Mouse (Mus musculus) cerebellum, adult (tissue): ENCODE data around the gene Slc36a3.

ENCODE experiments used
- ATAC-seq: cut with Nextera tagmentation; 2 replicates; pipeline ENCODE4 v1.9.2; 2017; ENCODE audit warnings: mild to moderate bottlenecking, moderate library complexity, mixed read lengths; ENCODE audit not compliant: insufficient number of reproducible peaks, low FRiP score, low TSS enrichment

The Slc36a3 gene

GRCm38 (mm10) chr11:55151608-55152007 lies at the start of gene Slc36a3:
Gene Slc36a3 (minus strand): TSS chr11:55151708.
- no peak for ATAC-seq

GRCm38 (mm10) chr11:55197740-55198510 lies 46.4 kb upstream of the Slc36a3 start:
- no peak for ATAC-seq

- no peak for ATAC-seq
Observed at GRCm38 (mm10) chr11:55197086-55197485, 45.6 kb upstream of the Slc36a3 start.

GRCm38 (mm10) chr11:55190216-55190615 lies 38.7 kb upstream of the Slc36a3 start:
- no peak for ATAC-seq

GRCm38 (mm10) chr11:55187777-55188176 lies 36.3 kb upstream of the Slc36a3 start:
- ATAC-seq: no peak

- no peak for ATAC-seq
Observed at GRCm38 (mm10) chr11:55187292-55187691, 35.8 kb upstream of the Slc36a3 start.

- ATAC-seq: peak; percentile 92
Observed at GRCm38 (mm10) chr11:55184733-55185291, 33.3 kb upstream of the Slc36a3 start, which contains the start of gene Slc36a2. Gene Slc36a2 (minus strand): TSS chr11:55185077.

- ATAC-seq: no peak
Observed at GRCm38 (mm10) chr11:55184246-55184645, 32.7 kb upstream of the Slc36a3 start.

- no peak for ATAC-seq
Observed at GRCm38 (mm10) chr11:55183124-55183523, 31.6 kb upstream of the Slc36a3 start.

- ATAC-seq: no peak
Observed at GRCm38 (mm10) chr11:55179856-55180255, 28.3 kb upstream of the Slc36a3 start.

GRCm38 (mm10) chr11:55178830-55179229 lies 27.3 kb upstream of the Slc36a3 start:
- no peak for ATAC-seq

GRCm38 (mm10) chr11:55170501-55170900 lies 19.0 kb upstream of the Slc36a3 start:
- no peak for ATAC-seq

- no peak for ATAC-seq
Observed at GRCm38 (mm10) chr11:55168914-55169313, 17.4 kb upstream of the Slc36a3 start.

- ATAC-seq: no peak
Observed at GRCm38 (mm10) chr11:55168504-55168903, 17.0 kb upstream of the Slc36a3 start.

GRCm38 (mm10) chr11:55165748-55166147 lies 14.2 kb upstream of the Slc36a3 start:
- no peak for ATAC-seq

- no peak for ATAC-seq
Observed at GRCm38 (mm10) chr11:55164723-55165122, 13.2 kb upstream of the Slc36a3 start.

GRCm38 (mm10) chr11:55162670-55163069 lies 11.2 kb upstream of the Slc36a3 start:
- no peak for ATAC-seq

- no peak for ATAC-seq
Observed at GRCm38 (mm10) chr11:55158785-55159359, 7.4 kb upstream of the Slc36a3 start.

- no peak for ATAC-seq
Observed at GRCm38 (mm10) chr11:55155070-55155421, 3.5 kb upstream of the Slc36a3 start.

- no peak for ATAC-seq
Observed at GRCm38 (mm10) chr11:55154398-55155069, 3.0 kb upstream of the Slc36a3 start.

- no peak for ATAC-seq
Observed at GRCm38 (mm10) chr11:55148461-55148860, 3.0 kb downstream of the Slc36a3 start.
